Mouse (Mus musculus) kidney, postnatal 0 days (tissue): ENCODE measurements around the gene Fbxw7. TPM values are rescaled to one million over a fixed set of nuclear protein-coding genes. Genes with fewer than 3 reads are reported as not detected.

Experiments
- ATAC-seq: fragments of 200-750 bp; cut with Nextera tagmentation; replicated peaks from 2 replicates; pipeline ENCODE4 v1.8.0; 2017; ENCODE audit warnings: low read depth, moderate number of reproducible peaks, moderate TSS enrichment, moderate library complexity; ENCODE audit not compliant: low FRiP score
- DNase-seq: peaks from one replicate; pipeline ENCODE4 v3.0.0-alpha.2; 2016; ENCODE audit warnings: low spot score
- H3K27ac ChIP-seq: fragments of 300-500 bp; sonication (generic); 2 replicates; pipeline ENCODE4 v1.5.1; 2014; ENCODE audit warnings: mild to moderate bottlenecking
- H3K27me3 ChIP-seq: fragments of 300-500 bp; sonication (generic); 2 replicates; pipeline ENCODE4 v1.6.1; 2014; ENCODE audit warnings: low read length, mixed read lengths; ENCODE audit not compliant: insufficient read depth
- H3K36me3 ChIP-seq: fragments of 300-500 bp; sonication (generic); 2 replicates; pipeline ENCODE4 v1.6.1; 2014; ENCODE audit warnings: low read length, mixed read lengths; ENCODE audit not compliant: insufficient read depth
- H3K4me1 ChIP-seq: fragments of 300-500 bp; sonication (generic); replicated peaks from 2 replicates; pipeline ENCODE4 v1.6.1; 2014; ENCODE audit warnings: antibody characterized with exemption, low read length, mixed read lengths; ENCODE audit not compliant: insufficient read depth
- H3K4me2 ChIP-seq: fragments of 300-500 bp; sonication (generic); 2 replicates; pipeline ENCODE4 v1.6.1; 2014; ENCODE audit warnings: mild to moderate bottlenecking, low read length, moderate library complexity, mixed read lengths
- H3K4me3 ChIP-seq: fragments of 300-500 bp; sonication (generic); replicated peaks from 2 replicates; pipeline ENCODE4 v1.5.1; 2014; ENCODE audit warnings: low read depth, low read length
- H3K9ac ChIP-seq: fragments of 300-500 bp; sonication (generic); 2 replicates; pipeline ENCODE4 v1.6.1; 2014; ENCODE audit warnings: low read depth, low read length
- H3K9me3 ChIP-seq: fragments of 300-500 bp; sonication (generic); replicated peaks from 2 replicates; pipeline ENCODE4 v1.6.1; 2016; ENCODE audit warnings: low read length, inconsistent platforms, mixed read lengths
- CTCF ChIP-seq: IDR thresholded peaks from 2 replicates; pipeline ENCODE4 v1.5.1; 2016; ENCODE audit warnings: antibody characterized with exemption, low read depth, mild to moderate bottlenecking, moderate library complexity
- WGBS: fragments of 180-500 bp; shearing (Covaris S2); extraction: QIAGEN DNeasy Blood & Tissue Kit; methylation state at CpG from one replicate; pipeline ENCODE4 v1.1.7; 2014; 5-methylcytosine and 5-hydroxymethylcytosine counted together
- polyA plus RNA-seq: library from polyadenylated mRNA; unstranded; fragments of >200 nt; fragmentation: Nextera tagmentation; extraction: Ambion mirVana; gene quantifications from 2 replicates; pipeline ENCODE4 v1.2.1, GENCODE M21; 2015

Fbxw7 gene
- polyA plus RNA-seq, 1 experiment from 2014 or later, result 7.6 TPM

- 82% methylated on average over 3 of the region's 3 CpGs for WGBS
- Histone ChIP-seq H3K36me3 (no peaks in the 10 kb centered on the region), H3K4me2 (no peak overlapping the region), H3K4me3 (no peak overlapping the region), H3K4me1 (no peaks in the 10 kb centered on the region), H3K27me3 (no peaks in the 10 kb centered on the region), H3K9me3 (no peaks in the 10 kb centered on the region), H3K9ac (no peak overlapping the region), H3K27ac (no peak overlapping the region)
- no peak for TF ChIP-seq CTCF
- ATAC-seq (no peak), DNase-seq (no peak)
Measured at GRCm38 (mm10) chr3:84837984-84838383, 22.9 kb downstream of the Fbxw7 start.

GRCm38 (mm10) chr3:84839499-84839898 lies 24.4 kb downstream of the Fbxw7 start:
- 87% methylated on average over 5 of the region's 5 CpGs for WGBS
- no peak overlapping the region for H3K9ac ChIP-seq
- no peak overlapping the region for H3K4me2 ChIP-seq
- H3K27ac ChIP-seq, result no peak overlapping the region
- no peaks in the 10 kb centered on the region for H3K27me3 ChIP-seq
- no peak for DNase-seq
- no peaks in the 10 kb centered on the region for H3K4me1 ChIP-seq
- ATAC-seq, result no peak
- no peak for TF ChIP-seq CTCF
- H3K9me3 ChIP-seq, result no peaks in the 10 kb centered on the region
- no peaks in the 10 kb centered on the region for H3K36me3 ChIP-seq
- H3K4me3 ChIP-seq, result no peak overlapping the region

GRCm38 (mm10) chr3:84841271-84841670 lies 26.2 kb downstream of the Fbxw7 start:
- no peak overlapping the region for H3K9ac ChIP-seq
- H3K27me3 ChIP-seq, result no peaks in the 10 kb centered on the region
- no peaks in the 10 kb centered on the region for H3K36me3 ChIP-seq
- H3K27ac ChIP-seq, result no peak overlapping the region
- no peak for DNase-seq
- H3K4me1 ChIP-seq, result no peaks in the 10 kb centered on the region
- no peak for TF ChIP-seq CTCF
- H3K9me3 ChIP-seq, result no peaks in the 10 kb centered on the region
- no peak overlapping the region for H3K4me3 ChIP-seq
- ATAC-seq, result no peak
- H3K4me2 ChIP-seq, result no peak overlapping the region
- WGBS, result 94% methylated on average over 4 of the region's 4 CpGs

- no peak for TF ChIP-seq CTCF
- H3K27ac ChIP-seq, result no peak overlapping the region
- WGBS, result 91% methylated on average over 2 of the region's 2 CpGs
Measured at GRCm38 (mm10) chr3:84842793-84843192, 27.7 kb downstream of the Fbxw7 start.

GRCm38 (mm10) chr3:84843594-84843993 lies 28.5 kb downstream of the Fbxw7 start:
- H3K4me3 ChIP-seq, result no peak overlapping the region
- H3K9ac ChIP-seq, result no peak overlapping the region
- DNase-seq, result peak; percentile 89
- no peaks in the 10 kb centered on the region for H3K9me3 ChIP-seq
- ATAC-seq, result no peak
- peak; percentile 88 for TF ChIP-seq CTCF
- H3K4me2 ChIP-seq, result no peak overlapping the region
- no peaks in the 10 kb centered on the region for H3K4me1 ChIP-seq
- 18% methylated on average over 1 of the region's 1 CpGs for WGBS
- H3K27me3 ChIP-seq, result no peaks in the 10 kb centered on the region
- no peaks in the 10 kb centered on the region for H3K36me3 ChIP-seq
- H3K27ac ChIP-seq, result no peak overlapping the region

More at GRCm38 (mm10) chr3:84842793-84843192, 27.7 kb downstream of the Fbxw7 start:
- no peak for ATAC-seq
- no peaks in the 10 kb centered on the region for H3K27me3 ChIP-seq
- no peaks in the 10 kb centered on the region for H3K4me1 ChIP-seq
- no peak overlapping the region for H3K9ac ChIP-seq
- H3K36me3 ChIP-seq, result no peaks in the 10 kb centered on the region
- no peak for DNase-seq
- H3K9me3 ChIP-seq, result no peaks in the 10 kb centered on the region
- H3K4me2 ChIP-seq, result no peak overlapping the region
- no peak overlapping the region for H3K4me3 ChIP-seq

- no peak overlapping the region for H3K4me3 ChIP-seq
- H3K4me1 ChIP-seq, result peaks cover 4% of the 10 kb centered on the region; the same call in 1 of the 2 replicates
- H3K9me3 ChIP-seq, result no peaks in the 10 kb centered on the region
- no peak overlapping the region for H3K4me2 ChIP-seq
- no peaks in the 10 kb centered on the region for H3K36me3 ChIP-seq
- WGBS, result 78% methylated on average over 4 of the region's 4 CpGs
- H3K9ac ChIP-seq, result no peak overlapping the region
- H3K27me3 ChIP-seq, result no peaks in the 10 kb centered on the region
- ATAC-seq, result no peak
- TF ChIP-seq CTCF, result no peak
- no peak overlapping the region for H3K27ac ChIP-seq
- peak; percentile 31 for DNase-seq
Measured at GRCm38 (mm10) chr3:84848798-84849197, 33.7 kb downstream of the Fbxw7 start.

- Histone ChIP-seq H3K4me2 (no peak overlapping the region), H3K36me3 (no peaks in the 10 kb centered on the region), H3K27me3 (no peaks in the 10 kb centered on the region), H3K9ac (no peak overlapping the region), H3K9me3 (no peaks in the 10 kb centered on the region), H3K27ac (no peak overlapping the region), H3K4me1 (peaks cover 4% of the 10 kb centered on the region; the same call in 1 of the 2 replicates), H3K4me3 (no peak overlapping the region)
- DNase-seq, result no peak
- WGBS, result 78% methylated on average over 1 of the region's 1 CpGs
- TF ChIP-seq CTCF, result no peak
- no peak for ATAC-seq
Measured at GRCm38 (mm10) chr3:84850418-84850817, 35.4 kb downstream of the Fbxw7 start.
